Mouse (Mus musculus) liver, postnatal 0 days (tissue): ENCODE results near the gene Chrd.

Experiments
- CTCF ChIP-seq: sonication (generic); IDR thresholded peaks from 2 replicates; pipeline ENCODE4 v1.5.1; 2016; ENCODE audit warnings: antibody characterized with exemption, low read depth
- EP300 ChIP-seq: IDR thresholded peaks from 2 replicates; pipeline ENCODE4 v1.6.1; 2016; ENCODE audit warnings: antibody characterized with exemption, low read depth, mild to moderate bottlenecking

- TF ChIP-seq CTCF, result no peak
- no peak for TF ChIP-seq EP300
Observed at GRCm38 (mm10) chr16:20693111-20693701, 39.7 kb upstream of the Chrd start, which contains the start of gene Fam131a.
